Mouse (Mus musculus): Measurements from ENCODE around the gene Alpk1. TPM values are rescaled to one million over a fixed set of nuclear protein-coding genes. Genes with fewer than 3 reads are reported as not detected.

Gene Alpk1
- polyA plus RNA-seq, 1 experiment from 2014 or later: 0.61 TPM

- Histone ChIP-seq H3K27me3 (ENCODE audit: insufficient read depth, low read length) (no peaks in the 10 kb centered on the region), H3K27ac (peak overlapping the region; percentile 62), H3K4me2 (ENCODE audit: low read length) (0 out of 2 replicates have a peak overlapping the region, but pooled peaks have one; percentile 13), H3K36me3 (ENCODE audit: insufficient read depth, low read length) (0 out of 2 replicates have a peak, but pooled peaks cover 5% of the 10 kb centered on the region), H3K4me3 (replicated peaks; ENCODE audit: low read depth, low read length) (no peak overlapping the region), H3K9me3 (replicated peaks; ENCODE audit: low read length) (no peaks in the 10 kb centered on the region), H3K9ac (ENCODE audit: low read depth, low read length) (no peak overlapping the region), H3K4me1 (replicated peaks; ENCODE audit: insufficient read depth, low read length) (no peaks in the 10 kb centered on the region)
- ATAC-seq (replicated peaks; ENCODE audit: low FRiP score, low read depth) (peak; percentile 83), DNase-seq (ENCODE audit: low spot score) (peak; percentile 32)
- WGBS: 39% methylated on average over 11 of the region's 11 CpGs
- no peak for TF ChIP-seq CTCF (IDR thresholded peaks at IDR 0.05; ENCODE audit: low read depth)
Observed at GRCm38 (mm10) chr3:127818694-127819663, 38.7 kb upstream of the Alpk1 start.

GRCm38 (mm10) chr3:127817120-127817683 is 36.9 kb upstream of the Alpk1 start:
- Histone ChIP-seq H3K9me3 (replicated peaks; ENCODE audit: low read length) (no peaks in the 10 kb centered on the region), H3K27me3 (ENCODE audit: insufficient read depth, low read length) (no peaks in the 10 kb centered on the region), H3K4me2 (ENCODE audit: low read length) (no peak overlapping the region), H3K27ac (no peak overlapping the region), H3K9ac (ENCODE audit: low read depth, low read length) (no peak overlapping the region), H3K4me3 (replicated peaks; ENCODE audit: low read depth, low read length) (no peak overlapping the region), H3K4me1 (replicated peaks; ENCODE audit: insufficient read depth, low read length) (no peaks in the 10 kb centered on the region), H3K36me3 (ENCODE audit: insufficient read depth, low read length) (peaks cover 13% of the 10 kb centered on the region; the same call in 1 of the 2 replicates)
- DNase-seq (ENCODE audit: low spot score) (peak; percentile 22), ATAC-seq (replicated peaks; ENCODE audit: low FRiP score, low read depth) (no peak)
- no peak for TF ChIP-seq CTCF (IDR thresholded peaks at IDR 0.05; ENCODE audit: low read depth)
- 43% methylated on average over 7 of the region's 7 CpGs for WGBS

- Histone ChIP-seq H3K27ac (no peak overlapping the region), H3K36me3 (ENCODE audit: insufficient read depth, low read length) (peaks cover 38% of the 10 kb centered on the region), H3K4me3 (replicated peaks; ENCODE audit: low read depth, low read length) (no peak overlapping the region), H3K9ac (ENCODE audit: low read depth, low read length) (no peak overlapping the region), H3K27me3 (ENCODE audit: insufficient read depth, low read length) (no peaks in the 10 kb centered on the region), H3K9me3 (replicated peaks; ENCODE audit: low read length) (no peaks in the 10 kb centered on the region), H3K4me2 (ENCODE audit: low read length) (no peak overlapping the region), H3K4me1 (replicated peaks; ENCODE audit: insufficient read depth, low read length) (no peaks in the 10 kb centered on the region)
- no peak for TF ChIP-seq CTCF (IDR thresholded peaks at IDR 0.05; ENCODE audit: low read depth)
- DNase-seq (ENCODE audit: low spot score) (no peak), ATAC-seq (replicated peaks; ENCODE audit: low FRiP score, low read depth) (no peak)
- WGBS: 91% methylated on average over 7 of the region's 7 CpGs
Observed at GRCm38 (mm10) chr3:127809103-127809502, 28.8 kb upstream of the Alpk1 start.

- Histone ChIP-seq H3K27ac (no peak overlapping the region), H3K9ac (ENCODE audit: low read depth, low read length) (no peak overlapping the region), H3K4me3 (replicated peaks; ENCODE audit: low read depth, low read length) (no peak overlapping the region), H3K9me3 (replicated peaks; ENCODE audit: low read length) (no peaks in the 10 kb centered on the region), H3K36me3 (ENCODE audit: insufficient read depth, low read length) (peaks cover 33% of the 10 kb centered on the region), H3K27me3 (ENCODE audit: insufficient read depth, low read length) (no peaks in the 10 kb centered on the region), H3K4me2 (ENCODE audit: low read length) (no peak overlapping the region), H3K4me1 (replicated peaks; ENCODE audit: insufficient read depth, low read length) (no peaks in the 10 kb centered on the region)
- ATAC-seq (replicated peaks; ENCODE audit: low FRiP score, low read depth) (no peak), DNase-seq (ENCODE audit: low spot score) (no peak)
- 69% methylated on average over 5 of the region's 5 CpGs for WGBS
- no peak for TF ChIP-seq CTCF (IDR thresholded peaks at IDR 0.05; ENCODE audit: low read depth)
Observed at GRCm38 (mm10) chr3:127807846-127808245, 27.5 kb upstream of the Alpk1 start.

GRCm38 (mm10) chr3:127805991-127806390 is 25.7 kb upstream of the Alpk1 start:
- DNase-seq (ENCODE audit: low spot score): no peak
- Histone ChIP-seq H3K27me3 (ENCODE audit: insufficient read depth, low read length) (no peaks in the 10 kb centered on the region), H3K9ac (ENCODE audit: low read depth, low read length) (no peak overlapping the region), H3K36me3 (ENCODE audit: insufficient read depth, low read length) (peaks cover 23% of the 10 kb centered on the region), H3K9me3 (replicated peaks; ENCODE audit: low read length) (no peaks in the 10 kb centered on the region), H3K4me2 (ENCODE audit: low read length) (no peak overlapping the region), H3K4me1 (replicated peaks; ENCODE audit: insufficient read depth, low read length) (no peaks in the 10 kb centered on the region), H3K4me3 (replicated peaks; ENCODE audit: low read depth, low read length) (no peak overlapping the region), H3K27ac (no peak overlapping the region)
- 90% methylated on average over 6 of the region's 6 CpGs for WGBS
- no peak for TF ChIP-seq CTCF (IDR thresholded peaks at IDR 0.05; ENCODE audit: low read depth)
- no peak for ATAC-seq (replicated peaks; ENCODE audit: low FRiP score, low read depth)

- Histone ChIP-seq H3K36me3 (ENCODE audit: insufficient read depth, low read length) (peaks cover 17% of the 10 kb centered on the region), H3K27ac (no peak overlapping the region), H3K4me2 (ENCODE audit: low read length) (no peak overlapping the region), H3K9ac (ENCODE audit: low read depth, low read length) (no peak overlapping the region), H3K4me1 (replicated peaks; ENCODE audit: insufficient read depth, low read length) (no peaks in the 10 kb centered on the region), H3K9me3 (replicated peaks; ENCODE audit: low read length) (no peaks in the 10 kb centered on the region), H3K27me3 (ENCODE audit: insufficient read depth, low read length) (no peaks in the 10 kb centered on the region), H3K4me3 (replicated peaks; ENCODE audit: low read depth, low read length) (no peak overlapping the region)
- no peak for DNase-seq (ENCODE audit: low spot score)
- ATAC-seq (replicated peaks; ENCODE audit: low FRiP score, low read depth): no peak
- 77% methylated on average over 12 of the region's 12 CpGs for WGBS
- no peak for TF ChIP-seq CTCF (IDR thresholded peaks at IDR 0.05; ENCODE audit: low read depth)
Observed at GRCm38 (mm10) chr3:127805071-127805470, 24.7 kb upstream of the Alpk1 start.

Data from kidney, postnatal 0 days (tissue).